Mouse (Mus musculus): ENCODE measurements around the gene Atp13a3. TPM values are rescaled to one million over a fixed set of nuclear protein-coding genes. Genes with fewer than 3 reads are reported as not detected.

Gene Atp13a3
- polyA plus RNA-seq, 2 experiments: 15.4 to 31.8 TPM

- Histone ChIP-seq H3K4me2 (replicated peaks; ENCODE audit: low read depth, low read length, severe bottlenecking) (no peak overlapping the region), H3K27ac (replicated peaks; ENCODE audit: low read depth, low read length) (no peak overlapping the region), H3K9me3 (ENCODE audit: control insufficient read depth, low read length) (no peaks in the 10 kb centered on the region), H3K4me1 (ENCODE audit: control insufficient read depth, insufficient read depth, low read length) (no peaks in the 10 kb centered on the region), H3K9ac (ENCODE audit: low read depth, low read length, severe bottlenecking) (no peak overlapping the region), H3K36me3 (ENCODE audit: control insufficient read depth, insufficient read depth, low read length) (no peaks in the 10 kb centered on the region), H3K27me3 (ENCODE audit: control insufficient read depth, insufficient read depth, low read length) (no peaks in the 10 kb centered on the region), H3K4me3 (replicated peaks; ENCODE audit: low read length) (no peak overlapping the region)
- no peak for DNase-seq (ENCODE audit: low spot score)
- no peak for TF ChIP-seq POLR2A (IDR thresholded peaks at IDR 0.05; ENCODE audit: borderline replicate concordance, extremely low read depth, insufficient read depth, insufficient read length)
- ATAC-seq (ENCODE audit: low FRiP score, low read depth): no peak
- 88% methylated on average over 4 of the region's 4 CpGs for WGBS
Measured at GRCm38 (mm10) chr16:30428753-30429260, 23.0 kb upstream of the Atp13a3 start.

- DNase-seq (ENCODE audit: low spot score) (no peak), ATAC-seq (ENCODE audit: low FRiP score, low read depth) (no peak)
- Histone ChIP-seq H3K4me2 (replicated peaks; ENCODE audit: low read depth, low read length, severe bottlenecking) (no peak overlapping the region), H3K27me3 (ENCODE audit: control insufficient read depth, insufficient read depth, low read length) (no peaks in the 10 kb centered on the region), H3K9ac (ENCODE audit: low read depth, low read length, severe bottlenecking) (no peak overlapping the region), H3K36me3 (ENCODE audit: control insufficient read depth, insufficient read depth, low read length) (no peaks in the 10 kb centered on the region), H3K4me3 (replicated peaks; ENCODE audit: low read length) (no peak overlapping the region), H3K9me3 (ENCODE audit: control insufficient read depth, low read length) (no peaks in the 10 kb centered on the region), H3K27ac (replicated peaks; ENCODE audit: low read depth, low read length) (no peak overlapping the region), H3K4me1 (ENCODE audit: control insufficient read depth, insufficient read depth, low read length) (no peaks in the 10 kb centered on the region)
- TF ChIP-seq POLR2A (IDR thresholded peaks at IDR 0.05; ENCODE audit: borderline replicate concordance, extremely low read depth, insufficient read depth, insufficient read length): no peak
- WGBS: 81% methylated on average over 4 of the region's 4 CpGs
Measured at GRCm38 (mm10) chr16:30427466-30427865, 21.7 kb upstream of the Atp13a3 start.

- Histone ChIP-seq H3K9ac (ENCODE audit: low read depth, low read length, severe bottlenecking) (no peak overlapping the region), H3K27me3 (ENCODE audit: control insufficient read depth, insufficient read depth, low read length) (no peaks in the 10 kb centered on the region), H3K4me1 (ENCODE audit: control insufficient read depth, insufficient read depth, low read length) (no peaks in the 10 kb centered on the region), H3K9me3 (ENCODE audit: control insufficient read depth, low read length) (no peaks in the 10 kb centered on the region), H3K4me2 (replicated peaks; ENCODE audit: low read depth, low read length, severe bottlenecking) (no peak overlapping the region), H3K36me3 (ENCODE audit: control insufficient read depth, insufficient read depth, low read length) (no peaks in the 10 kb centered on the region), H3K27ac (replicated peaks; ENCODE audit: low read depth, low read length) (no peak overlapping the region), H3K4me3 (replicated peaks; ENCODE audit: low read length) (no peak overlapping the region)
- ATAC-seq (ENCODE audit: low FRiP score, low read depth) (no peak), DNase-seq (ENCODE audit: low spot score) (no peak)
- no peak for TF ChIP-seq POLR2A (IDR thresholded peaks at IDR 0.05; ENCODE audit: borderline replicate concordance, extremely low read depth, insufficient read depth, insufficient read length)
- 61% methylated on average over 5 of the region's 5 CpGs for WGBS
Measured at GRCm38 (mm10) chr16:30427003-30427402, 21.2 kb upstream of the Atp13a3 start.

GRCm38 (mm10) chr16:30425980-30426379 is 20.2 kb upstream of the Atp13a3 start:
- Histone ChIP-seq H3K9me3 (ENCODE audit: control insufficient read depth, low read length) (no peaks in the 10 kb centered on the region), H3K27me3 (ENCODE audit: control insufficient read depth, insufficient read depth, low read length) (no peaks in the 10 kb centered on the region), H3K9ac (ENCODE audit: low read depth, low read length, severe bottlenecking) (no peak overlapping the region), H3K4me1 (ENCODE audit: control insufficient read depth, insufficient read depth, low read length) (no peaks in the 10 kb centered on the region), H3K4me2 (replicated peaks; ENCODE audit: low read depth, low read length, severe bottlenecking) (no peak overlapping the region), H3K36me3 (ENCODE audit: control insufficient read depth, insufficient read depth, low read length) (no peaks in the 10 kb centered on the region), H3K27ac (replicated peaks; ENCODE audit: low read depth, low read length) (no peak overlapping the region), H3K4me3 (replicated peaks; ENCODE audit: low read length) (no peak overlapping the region)
- DNase-seq (ENCODE audit: low spot score) (no peak), ATAC-seq (ENCODE audit: low FRiP score, low read depth) (no peak)
- WGBS: 69% methylated on average over 1 of the region's 1 CpGs
- no peak for TF ChIP-seq POLR2A (IDR thresholded peaks at IDR 0.05; ENCODE audit: borderline replicate concordance, extremely low read depth, insufficient read depth, insufficient read length)

GRCm38 (mm10) chr16:30424053-30424452 is 18.3 kb upstream of the Atp13a3 start:
- no peak overlapping the region for H3K4me3 ChIP-seq (replicated peaks; ENCODE audit: low read length)
- no peaks in the 10 kb centered on the region for H3K36me3 ChIP-seq (ENCODE audit: control insufficient read depth, insufficient read depth, low read length)
- WGBS: 78% methylated on average over 5 of the region's 5 CpGs
- ATAC-seq (ENCODE audit: low FRiP score, low read depth) (no peak), DNase-seq (ENCODE audit: low spot score) (no peak)
- H3K4me1 ChIP-seq (ENCODE audit: control insufficient read depth, insufficient read depth, low read length): no peaks in the 10 kb centered on the region
- no peaks in the 10 kb centered on the region for H3K9me3 ChIP-seq (ENCODE audit: control insufficient read depth, low read length)
- H3K4me2 ChIP-seq (replicated peaks; ENCODE audit: low read depth, low read length, severe bottlenecking): no peak overlapping the region
- H3K9ac ChIP-seq (ENCODE audit: low read depth, low read length, severe bottlenecking): no peak overlapping the region
- no peaks in the 10 kb centered on the region for H3K27me3 ChIP-seq (ENCODE audit: control insufficient read depth, insufficient read depth, low read length)
- TF ChIP-seq POLR2A (IDR thresholded peaks at IDR 0.05; ENCODE audit: borderline replicate concordance, extremely low read depth, insufficient read depth, insufficient read length): no peak
- H3K27ac ChIP-seq (replicated peaks; ENCODE audit: low read depth, low read length): no peak overlapping the region

- TF ChIP-seq POLR2A (IDR thresholded peaks at IDR 0.05; ENCODE audit: borderline replicate concordance, extremely low read depth, insufficient read depth, insufficient read length): no peak
- no peaks in the 10 kb centered on the region for H3K36me3 ChIP-seq (ENCODE audit: control insufficient read depth, insufficient read depth, low read length)
- no peak overlapping the region for H3K9ac ChIP-seq (ENCODE audit: low read depth, low read length, severe bottlenecking)
- no peak overlapping the region for H3K27ac ChIP-seq (replicated peaks; ENCODE audit: low read depth, low read length)
- DNase-seq (ENCODE audit: low spot score) (no peak), ATAC-seq (ENCODE audit: low FRiP score, low read depth) (no peak)
- H3K9me3 ChIP-seq (ENCODE audit: control insufficient read depth, low read length): no peaks in the 10 kb centered on the region
- H3K4me3 ChIP-seq (replicated peaks; ENCODE audit: low read length): no peak overlapping the region
- H3K27me3 ChIP-seq (ENCODE audit: control insufficient read depth, insufficient read depth, low read length): no peaks in the 10 kb centered on the region
- WGBS: 81% methylated on average over 2 of the region's 2 CpGs
- no peaks in the 10 kb centered on the region for H3K4me1 ChIP-seq (ENCODE audit: control insufficient read depth, insufficient read depth, low read length)
- no peak overlapping the region for H3K4me2 ChIP-seq (replicated peaks; ENCODE audit: low read depth, low read length, severe bottlenecking)
Measured at GRCm38 (mm10) chr16:30416707-30417106, 10.9 kb upstream of the Atp13a3 start.

All from limb, embryonic 14.5 days (tissue).